Mouse (Mus musculus) erythroblast, embryonic 14.5 days (primary cell): Measurements from ENCODE around the gene Tubg1.

Source experiments
- GATA1 ChIP-seq: IDR thresholded peaks from 2 replicates; pipeline ENCODE4 v1.6.1; 2012; ENCODE audit warnings: low read length, inconsistent platforms, mixed read lengths
- TAL1 ChIP-seq: IDR thresholded peaks from 3 replicates; pipeline ENCODE4 v1.6.1; 2012; ENCODE audit warnings: low read length, inconsistent platforms, mixed read lengths

DNA sequence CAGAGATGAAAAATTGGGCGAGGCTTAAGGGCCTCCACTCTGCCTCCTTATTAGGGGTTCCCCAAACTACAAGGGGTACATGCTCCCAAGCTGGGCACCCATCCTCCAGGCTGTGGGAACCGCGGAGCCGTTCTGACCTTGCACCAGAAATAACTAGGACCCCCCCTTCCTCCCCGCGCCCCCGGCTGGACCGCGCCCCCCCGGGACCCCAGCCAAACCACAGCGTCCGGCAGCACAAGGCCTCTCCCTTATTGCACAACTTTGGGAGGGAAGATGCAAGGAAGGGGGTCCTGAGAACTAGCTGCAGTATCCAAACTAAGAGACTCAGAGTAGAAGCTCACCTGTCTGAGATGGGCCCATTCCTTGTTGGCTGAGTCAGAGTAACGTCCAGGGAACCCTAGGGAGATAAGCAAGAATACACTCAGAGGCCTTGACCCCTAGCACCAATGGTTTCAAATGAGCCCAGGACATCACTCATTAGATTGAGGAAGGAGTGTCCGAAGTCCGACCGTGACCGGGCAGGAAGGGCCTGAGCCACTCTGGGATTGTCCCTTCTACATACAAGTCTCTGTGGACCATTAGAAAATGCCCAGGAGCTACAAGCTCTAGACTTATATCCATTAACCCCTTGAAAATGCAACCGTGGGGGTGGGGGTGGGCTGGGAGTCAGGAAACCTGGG, 48.7 kb downstream of the Tubg1 start:
- TF ChIP-seq GATA1 (no peak), TAL1 (no peak)
